Comparison of ENCODE assay signal across 8 mouse cellular contexts in genomic region chr9:75440796-75441666, GRCm38 (mm10). TPM values are rescaled to one million over a fixed set of nuclear protein-coding genes. Genes with fewer than 3 reads are reported as not detected.
DNase-seq lines count a peak whose midpoint lies in the region; ATAC-seq and TF ChIP-seq lines count a peak whose summit lies in the region.

TSS of gene Leo1 (plus strand) at chr9:75441524.

- no peak for TF ChIP-seq CTCF in heart, postnatal 0 days (IDR thresholded peaks at IDR 0.05; ENCODE audit: low read depth)
- TF ChIP-seq CTCF in testis, adult 2 months (IDR thresholded peaks at IDR 0.05; ENCODE audit: control insufficient read depth, insufficient read depth, insufficient replicate concordance, low read depth, low read length): no peak

- 1% methylated on average over 39 of the region's 45 CpGs for WGBS in forebrain, embryonic 11.5 days
- under 1% methylated on average over 35 of the region's 45 CpGs for WGBS in heart, postnatal 0 days
- under 1% methylated on average over 44 of the region's 45 CpGs for WGBS in liver, embryonic 16.5 days (ENCODE audit: insufficient replicate concordance)
- WGBS in neural tube, embryonic 13.5 days: under 1% methylated on average over 39 of the region's 45 CpGs

- no peaks in the 10 kb centered on the region for H3K9me3 ChIP-seq in forebrain, embryonic 11.5 days (ENCODE audit: control insufficient read depth, low read length)
- H3K9me3 ChIP-seq in heart, postnatal 0 days (replicated peaks; ENCODE audit: control insufficient read depth, low read length): no peaks in the 10 kb centered on the region
- H3K9me3 ChIP-seq in liver, embryonic 16.5 days (replicated peaks; ENCODE audit: control insufficient read depth, low read length): no peaks in the 10 kb centered on the region
- H3K9me3 ChIP-seq in neural tube, embryonic 13.5 days: no peaks in the 10 kb centered on the region

- peak within 1 kb of the TSS; percentile 68 for H3K27ac ChIP-seq in forebrain, embryonic 11.5 days (ENCODE audit: low read depth, low read length)
- H3K27ac ChIP-seq in heart, postnatal 0 days (ENCODE audit: low read depth): peak within 1 kb of the TSS; percentile 80
- peak within 1 kb of the TSS; percentile 70 for H3K27ac ChIP-seq in liver, embryonic 16.5 days (ENCODE audit: low read length)
- H3K27ac ChIP-seq in neural tube, embryonic 13.5 days (replicated peaks): peak within 1 kb of the TSS; percentile 90
- peak within 1 kb of the TSS; percentile 92 for H3K27ac ChIP-seq in testis, adult 2 months (ENCODE audit: control insufficient read depth, insufficient read depth, low read depth, low read length)

- H3K36me3 ChIP-seq in forebrain, embryonic 11.5 days (ENCODE audit: control insufficient read depth, insufficient read depth, low read length): no peaks in the 10 kb centered on the region
- peaks cover 10% of the 10 kb centered on the region; the same call in 1 of the 2 replicates for H3K36me3 ChIP-seq in heart, postnatal 0 days (replicated peaks; ENCODE audit: control insufficient read depth, insufficient read depth, low read length)
- peaks cover 5% of the 10 kb centered on the region; the same call in 1 of the 2 replicates for H3K36me3 ChIP-seq in liver, embryonic 16.5 days (ENCODE audit: control insufficient read depth, insufficient read depth)
- peaks cover 15% of the 10 kb centered on the region for H3K36me3 ChIP-seq in neural tube, embryonic 13.5 days
- peaks cover 2% of the 10 kb centered on the region for H3K36me3 ChIP-seq in testis, adult 2 months (ENCODE audit: control insufficient read depth, insufficient read depth, low read length)

- peak; percentile 87 for TF ChIP-seq POLR2A in testis, adult 2 months (IDR thresholded peaks at IDR 0.05; ENCODE audit: control insufficient read depth, low read depth, low read length)

- no peak for TF ChIP-seq EP300 in heart, postnatal 0 days (IDR thresholded peaks at IDR 0.05; ENCODE audit: low read depth)

- peak within 1 kb of the TSS; percentile 86 for H3K4me2 ChIP-seq in forebrain, embryonic 11.5 days (ENCODE audit: low read depth, low read length, severe bottlenecking)
- H3K4me2 ChIP-seq in heart, postnatal 0 days (ENCODE audit: low read depth, low read length): peak within 1 kb of the TSS; percentile 65
- H3K4me2 ChIP-seq in liver, embryonic 16.5 days (ENCODE audit: low read depth, low read length): peak within 1 kb of the TSS; percentile 70
- peak within 1 kb of the TSS; percentile 93 for H3K4me2 ChIP-seq in neural tube, embryonic 13.5 days

- H3K27me3 ChIP-seq in forebrain, embryonic 11.5 days (ENCODE audit: control insufficient read depth, insufficient read depth, low read length): no peaks in the 10 kb centered on the region
- no peaks in the 10 kb centered on the region for H3K27me3 ChIP-seq in heart, postnatal 0 days (ENCODE audit: control insufficient read depth, insufficient read depth, low read length)
- no peaks in the 10 kb centered on the region for H3K27me3 ChIP-seq in liver, embryonic 16.5 days (ENCODE audit: control insufficient read depth, insufficient read depth, low read depth, low read length)
- no peaks in the 10 kb centered on the region for H3K27me3 ChIP-seq in neural tube, embryonic 13.5 days
- H3K27me3 ChIP-seq in testis, adult 2 months (ENCODE audit: control insufficient read depth, insufficient read depth, low read length): no peaks in the 10 kb centered on the region

- H3K4me1 ChIP-seq in forebrain, embryonic 11.5 days (replicated peaks; ENCODE audit: control insufficient read depth, insufficient read depth, low read length): peaks cover 5% of the 10 kb centered on the region
- H3K4me1 ChIP-seq in heart, postnatal 0 days (ENCODE audit: control insufficient read depth, insufficient read depth): peaks cover 11% of the 10 kb centered on the region
- H3K4me1 ChIP-seq in liver, embryonic 16.5 days (ENCODE audit: control insufficient read depth, low read depth, low read length): peaks cover 13% of the 10 kb centered on the region
- peaks cover 14% of the 10 kb centered on the region for H3K4me1 ChIP-seq in neural tube, embryonic 13.5 days (replicated peaks)
- no peaks in the 10 kb centered on the region; the same call in 1 of the 2 replicates for H3K4me1 ChIP-seq in testis, adult 2 months (ENCODE audit: control insufficient read depth, insufficient read depth, low read length)

- DNase-seq in CD8-positive naive resting alpha-beta T cell, adult 2 months (ENCODE audit: low read depth in 2 of 2, low spot score in 2 of 2): peak; percentile 75 to 77
- DNase-seq in c-Kit-positive CD71-negative TER-119-negative erythroid progenitor cells, embryonic 14.5 days (ENCODE audit: low read depth): peak; percentile 68
- peak; percentile 93 for DNase-seq in forebrain, embryonic 11.5 days (ENCODE audit: low spot score)
- peak; percentile 96 for DNase-seq in heart, postnatal 0 days (ENCODE audit: low spot score)
- DNase-seq in kidney, postnatal 4 days: peak; percentile 85 to 93

- peak within 1 kb of the TSS; percentile 84 for H3K4me3 ChIP-seq in forebrain, embryonic 11.5 days (ENCODE audit: low read depth, low read length)
- H3K4me3 ChIP-seq in heart, postnatal 0 days (ENCODE audit: low read depth, low read length): peak within 1 kb of the TSS; percentile 66
- H3K4me3 ChIP-seq in liver, embryonic 16.5 days (ENCODE audit: low read depth, low read length): peak within 1 kb of the TSS; percentile 85
- peak within 1 kb of the TSS; percentile 76 for H3K4me3 ChIP-seq in neural tube, embryonic 13.5 days
- H3K4me3 ChIP-seq in testis, adult 2 months (ENCODE audit: control insufficient read depth, low read depth, low read length): peak within 1 kb of the TSS; percentile 93

- ATAC-seq in forebrain, embryonic 11.5 days (replicated peaks; ENCODE audit: low FRiP score): peak; percentile 94
- peak; percentile 92 for ATAC-seq in heart, postnatal 0 days (ENCODE audit: insufficient read depth, low read depth)
- peak; percentile 87 for ATAC-seq in liver, embryonic 16.5 days (ENCODE audit: low read depth)
- ATAC-seq in neural tube, embryonic 13.5 days (ENCODE audit: low read depth): peak; percentile 95

- peak within 1 kb of the TSS; percentile 88 for H3K9ac ChIP-seq in forebrain, embryonic 11.5 days (ENCODE audit: low read length)
- H3K9ac ChIP-seq in heart, postnatal 0 days (replicated peaks; ENCODE audit: low read depth, low read length): peak within 1 kb of the TSS; percentile 75
- peak within 1 kb of the TSS; percentile 84 for H3K9ac ChIP-seq in liver, embryonic 16.5 days (ENCODE audit: low read depth, low read length)
- H3K9ac ChIP-seq in neural tube, embryonic 13.5 days: peak within 1 kb of the TSS; percentile 87

RNA-seq across cellular contexts. Expression of gene Leo1, which starts in this region (rescaled TPM):
- polyA plus RNA-seq in forebrain, embryonic 11.5 days (2014; fragmentation: Nextera tagmentation; extraction: Ambion mirVana): 52.6 and 52.8 TPM in 2 replicates
- total RNA-seq in heart, postnatal 0 days (2014; rRNA removed; ENCODE audit: low replicate concordance): 5.7 and 11.4 TPM in 2 replicates
- polyA plus RNA-seq in heart, postnatal 0 days (2015; fragmentation: Nextera tagmentation; extraction: Ambion mirVana): 19.6 and 20.0 TPM in 2 replicates
- polyA plus RNA-seq in liver, embryonic 16.5 days (2015; fragmentation: Nextera tagmentation; extraction: Ambion mirVana): 13.2 TPM in 2 replicates
- polyA plus RNA-seq in neural tube, embryonic 13.5 days (2015; fragmentation: Nextera tagmentation; extraction: Ambion mirVana): 41.4 and 44.5 TPM in 2 replicates
- 12.2 and 13.6 TPM in 2 replicates for polyA plus RNA-seq in testis, adult 2 months (2012; rRNA removed)

Comparison
In these comparisons a context has a peak if more than half of its experiments do, and no peak if none do; other contexts are left out.
1. Peak in every context shown above with its lines: DNase-seq, ATAC-seq, H3K4me3 ChIP-seq and H3K27ac ChIP-seq.